Mouse (Mus musculus) hindbrain, embryonic 16.5 days (tissue): ENCODE results near the gene Actl6b. TPM values are rescaled to one million over a fixed set of nuclear protein-coding genes. Genes with fewer than 3 reads are reported as not detected.
A peak's percentile ranks its signal among the peaks of the same experiment; 100 is the strongest.

Experiments
- ATAC-seq: fragments of 200-750 bp; cut with Nextera tagmentation; 2 replicates; pipeline ENCODE4 v1.8.0; 2017; ENCODE audit warnings: moderate TSS enrichment, moderate library complexity
- H3K27ac ChIP-seq: fragments of 300-500 bp; sonication (generic); 2 replicates; pipeline ENCODE4 v1.5.1; 2014; ENCODE audit warnings: low read depth, mild to moderate bottlenecking, control low read depth, low read length, moderate library complexity
- H3K27me3 ChIP-seq: fragments of 300-500 bp; sonication (generic); replicated peaks from 2 replicates; pipeline ENCODE4 v1.6.1; 2014; ENCODE audit warnings: low read length; ENCODE audit not compliant: control insufficient read depth, insufficient read depth
- H3K36me3 ChIP-seq: fragments of 300-500 bp; sonication (generic); 2 replicates; pipeline ENCODE4 v1.6.1; 2014; ENCODE audit warnings: mild to moderate bottlenecking, low read length, moderate library complexity, mixed read lengths; ENCODE audit not compliant: control insufficient read depth, insufficient read depth
- H3K4me1 ChIP-seq: fragments of 300-500 bp; sonication (generic); 2 replicates; pipeline ENCODE4 v1.6.1; 2014; ENCODE audit warnings: low read depth, low read length; ENCODE audit not compliant: control insufficient read depth, insufficient read depth
- H3K4me2 ChIP-seq: fragments of 300-500 bp; sonication (generic); 2 replicates; pipeline ENCODE4 v1.6.1; 2014; ENCODE audit warnings: mild to moderate bottlenecking, low read length, control low read depth, moderate library complexity
- H3K4me3 ChIP-seq: fragments of 300-500 bp; sonication (generic); 2 replicates; pipeline ENCODE4 v1.5.1; 2014; ENCODE audit warnings: mild to moderate bottlenecking, low read length, control low read depth, moderate library complexity
- H3K9ac ChIP-seq: fragments of 300-500 bp; sonication (generic); 2 replicates; pipeline ENCODE4 v1.6.1; 2014; ENCODE audit warnings: low read depth, mild to moderate bottlenecking, control low read depth, low read length, moderate library complexity
- H3K9me3 ChIP-seq: fragments of 300-500 bp; sonication (generic); 2 replicates; pipeline ENCODE4 v1.6.1; 2014; ENCODE audit warnings: mild to moderate bottlenecking, low read length, moderate library complexity; ENCODE audit not compliant: control insufficient read depth
- WGBS: fragments of 180-500 bp; shearing (Covaris S2); extraction: QIAGEN DNeasy Blood & Tissue Kit; methylation state at CpG from one replicate; pipeline ENCODE4 v1.1.7; 2014; 5-methylcytosine and 5-hydroxymethylcytosine counted together
- polyA plus RNA-seq: library from polyadenylated mRNA; unstranded; fragments of >200 nt; fragmentation: Nextera tagmentation; extraction: Ambion mirVana; gene quantifications from 2 replicates; pipeline ENCODE4 v1.2.1, GENCODE M21; 2015

The Actl6b gene
- polyA plus RNA-seq, 1 experiment from 2014 or later = 271 TPM

GRCm38 (mm10) chr5:137526192-137526936 is 27.0 kb upstream of the Actl6b start:
- H3K4me3 ChIP-seq = no peak overlapping the region
- no peaks in the 10 kb centered on the region for H3K27me3 ChIP-seq
- H3K9ac ChIP-seq = peak overlapping the region; percentile 38
- no peaks in the 10 kb centered on the region for H3K9me3 ChIP-seq
- H3K4me1 ChIP-seq = peaks cover 25% of the 10 kb centered on the region
- H3K4me2 ChIP-seq = no peak overlapping the region
- WGBS = 26% methylated on average over 16 of the region's 16 CpGs
- H3K27ac ChIP-seq = peak overlapping the region; percentile 65; the same call in 1 of the 2 replicates
- no peak for ATAC-seq
- peaks cover 58% of the 10 kb centered on the region for H3K36me3 ChIP-seq

DNA sequence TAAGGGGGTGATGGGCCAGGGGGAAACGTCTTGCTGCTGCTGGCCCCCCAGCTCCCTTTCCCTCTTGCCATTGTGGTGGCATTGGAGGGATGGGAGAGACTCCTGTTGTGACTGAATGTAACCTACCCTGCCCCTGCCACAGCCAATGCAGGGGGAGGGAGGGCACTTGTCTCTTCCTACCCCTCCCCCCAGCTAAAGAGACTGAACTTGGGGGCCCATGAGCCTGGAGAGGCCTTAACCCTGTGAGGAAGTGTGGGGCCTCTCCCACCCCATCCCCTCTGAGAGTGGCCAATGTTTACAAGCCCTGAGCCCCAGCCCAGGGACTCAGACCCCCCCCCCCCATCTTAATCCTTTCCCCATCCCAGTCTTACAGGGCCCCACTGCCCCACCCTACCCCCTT is 25.9 kb upstream of the Actl6b start:
- ATAC-seq = no peak
- Histone ChIP-seq H3K9ac (no peak overlapping the region), H3K4me1 (peaks cover 25% of the 10 kb centered on the region), H3K9me3 (no peaks in the 10 kb centered on the region), H3K27ac (no peak overlapping the region; the same call in 1 of the 2 replicates), H3K4me3 (no peak overlapping the region), H3K36me3 (peaks cover 47% of the 10 kb centered on the region), H3K4me2 (no peak overlapping the region), H3K27me3 (no peaks in the 10 kb centered on the region)
- 25% methylated on average over 1 of the region's 1 CpGs for WGBS

GRCm38 (mm10) chr5:137528247-137528968 is 24.9 kb upstream of the Actl6b start:
- Histone ChIP-seq H3K36me3 (peaks cover 37% of the 10 kb centered on the region), H3K9me3 (no peaks in the 10 kb centered on the region), H3K27ac (peak overlapping the region; percentile 34), H3K4me2 (no peak overlapping the region), H3K4me1 (peaks cover 25% of the 10 kb centered on the region), H3K27me3 (no peaks in the 10 kb centered on the region), H3K9ac (no peak overlapping the region), H3K4me3 (no peak overlapping the region)
- no peak for ATAC-seq
- 81% methylated on average over 22 of the region's 22 CpGs for WGBS

DNA sequence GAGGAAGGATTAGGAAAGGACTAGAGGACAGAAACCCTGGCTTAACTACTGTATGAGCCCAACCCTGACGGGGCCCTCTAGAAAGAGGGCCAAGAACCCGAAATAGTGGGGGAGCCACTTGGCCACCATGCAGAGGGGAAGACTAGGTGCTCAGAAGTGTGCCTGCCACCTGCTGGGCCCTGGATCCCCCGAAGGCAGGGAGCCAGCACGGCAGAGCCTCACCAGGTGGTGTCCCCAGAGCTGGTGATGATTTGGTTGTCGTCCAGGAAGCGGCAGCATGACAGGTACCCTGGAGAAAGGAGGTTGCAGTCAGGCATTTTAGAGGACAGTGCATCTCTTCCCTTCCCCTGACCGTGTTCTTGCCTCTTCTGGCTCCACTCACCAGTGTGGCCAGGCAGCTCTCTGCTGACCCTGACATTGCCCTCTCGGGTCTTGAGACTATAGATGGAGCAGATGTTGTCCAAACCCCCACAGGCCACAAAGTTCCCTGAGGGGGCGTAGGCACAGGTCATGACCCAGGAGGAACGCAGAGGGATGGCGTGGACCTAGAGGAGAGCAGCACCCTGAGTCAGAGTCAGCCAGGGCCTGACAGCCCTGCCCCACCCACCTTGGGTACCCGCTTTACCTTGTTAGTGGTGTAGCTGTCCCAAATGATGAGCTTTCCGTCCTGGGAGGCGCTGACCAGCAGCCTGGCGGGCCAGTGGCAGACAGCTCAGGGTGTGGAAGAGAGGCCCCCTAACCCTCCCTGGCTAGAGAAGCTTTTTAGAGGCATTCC is 23.9 kb upstream of the Actl6b start:
- WGBS = 65% methylated on average over 15 of the region's 15 CpGs
- no peaks in the 10 kb centered on the region for H3K27me3 ChIP-seq
- peak overlapping the region; percentile 21; the same call in 1 of the 2 replicates for H3K27ac ChIP-seq
- peak overlapping the region; percentile 69 for H3K4me2 ChIP-seq
- H3K9me3 ChIP-seq = no peaks in the 10 kb centered on the region
- peaks cover 29% of the 10 kb centered on the region for H3K36me3 ChIP-seq
- H3K9ac ChIP-seq = peak overlapping the region; percentile 98; the same call in 1 of the 2 replicates
- H3K4me3 ChIP-seq = no peak overlapping the region
- H3K4me1 ChIP-seq = peaks cover 28% of the 10 kb centered on the region
- ATAC-seq = no peak

DNA sequence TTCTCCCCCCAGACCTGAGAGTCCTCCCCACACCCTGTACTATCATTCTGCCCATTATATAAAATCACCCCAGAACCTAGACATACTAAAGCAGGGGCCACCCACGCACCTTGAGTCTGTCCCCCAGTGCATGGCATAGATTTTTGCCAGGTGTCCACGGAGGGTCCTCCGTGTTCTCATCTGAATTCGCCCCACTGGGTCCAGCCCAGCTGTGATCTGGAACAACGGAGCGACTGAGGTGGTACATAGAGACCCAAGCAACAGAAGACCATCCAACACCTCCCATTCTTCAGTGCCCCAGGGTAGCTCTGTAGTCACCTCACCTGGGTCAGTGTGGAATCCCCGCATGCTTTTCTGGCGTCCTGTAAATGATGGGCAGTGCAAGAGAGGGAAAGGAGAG is 23.2 kb upstream of the Actl6b start:
- Histone ChIP-seq H3K36me3 (peaks cover 27% of the 10 kb centered on the region), H3K4me3 (peak overlapping the region; percentile 94), H3K9me3 (no peaks in the 10 kb centered on the region), H3K4me2 (peak overlapping the region; percentile 69), H3K27me3 (no peaks in the 10 kb centered on the region), H3K4me1 (peaks cover 28% of the 10 kb centered on the region), H3K9ac (peak overlapping the region; percentile 98), H3K27ac (peak overlapping the region; percentile 97)
- 53% methylated on average over 8 of the region's 8 CpGs for WGBS
- no peak for ATAC-seq

- Histone ChIP-seq H3K9me3 (no peaks in the 10 kb centered on the region), H3K27me3 (no peaks in the 10 kb centered on the region), H3K36me3 (peaks cover 23% of the 10 kb centered on the region), H3K27ac (peak overlapping the region; percentile 97), H3K9ac (peak overlapping the region; percentile 98), H3K4me3 (peak overlapping the region; percentile 94), H3K4me2 (peak overlapping the region; percentile 69), H3K4me1 (peaks cover 28% of the 10 kb centered on the region)
- ATAC-seq = peak; percentile 45
- under 1% methylated on average over 40 of the region's 46 CpGs for WGBS
Observed at GRCm38 (mm10) chr5:137530588-137531413, 22.5 kb upstream of the Actl6b start.

DNA sequence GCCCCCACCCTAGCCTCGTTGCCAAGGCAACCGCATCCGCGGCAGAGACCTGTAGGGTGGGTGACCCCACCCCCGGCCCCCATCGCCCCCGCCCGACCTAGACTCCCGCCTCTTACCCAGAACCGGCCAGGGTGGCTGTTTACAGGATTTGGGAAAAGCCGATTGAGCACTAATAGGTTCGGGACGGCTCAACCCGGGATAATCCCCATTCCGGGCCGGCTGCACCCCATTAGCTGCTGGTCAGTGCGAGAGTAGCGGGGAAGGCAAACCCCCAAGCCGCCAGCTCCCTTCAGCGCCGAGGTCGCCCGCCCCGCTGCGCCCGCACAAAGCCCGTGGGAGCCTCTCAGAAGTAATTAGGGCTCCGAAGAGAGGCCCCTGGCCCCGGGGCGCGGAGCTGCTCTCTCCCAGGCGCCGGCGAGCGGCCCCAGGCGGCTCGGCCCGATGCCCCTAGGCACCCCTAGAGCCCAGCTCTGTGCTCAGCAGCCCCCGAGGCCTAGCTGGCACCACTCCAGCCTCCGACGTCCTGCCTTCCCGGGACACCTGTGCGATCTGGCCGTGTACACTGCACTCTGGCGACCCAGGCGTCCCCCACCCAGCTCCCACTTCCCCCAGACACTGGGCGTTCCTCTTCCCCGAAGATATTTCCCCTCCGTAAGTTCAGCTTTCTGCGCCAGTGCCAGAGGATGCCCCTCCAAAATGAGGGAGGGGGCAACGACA is 21.7 kb upstream of the Actl6b start:
- no peaks in the 10 kb centered on the region for H3K27me3 ChIP-seq
- ATAC-seq = peak; percentile 4; the same call in 1 of the 2 replicates
- peak overlapping the region; percentile 94 for H3K4me3 ChIP-seq
- under 1% methylated on average over 42 of the region's 51 CpGs for WGBS
- peak overlapping the region; percentile 98 for H3K9ac ChIP-seq
- no peaks in the 10 kb centered on the region for H3K9me3 ChIP-seq
- H3K36me3 ChIP-seq = peaks cover 22% of the 10 kb centered on the region
- peaks cover 23% of the 10 kb centered on the region for H3K4me1 ChIP-seq
- peak overlapping the region; percentile 69 for H3K4me2 ChIP-seq
- peak overlapping the region; percentile 97 for H3K27ac ChIP-seq
